ENCODE assay signal across 7 mouse cellular contexts in genomic region chr2:75636261-75637054, GRCm38 (mm10). TPM values are rescaled to one million over a fixed set of nuclear protein-coding genes. Genes with fewer than 3 reads are reported as not detected.
DNase-seq lines count a peak whose midpoint lies in the region; TF ChIP-seq lines count a peak whose summit lies in the region.

No protein-coding gene starts in this region.

- no peak for TF ChIP-seq POLR2A in CH12.LX (IDR thresholded peaks at IDR 0.05; ENCODE audit: low read depth, low read length)

- peak overlapping the region; percentile 2; the same call in 1 of the 2 replicates for H3K27ac ChIP-seq in CH12.LX (ENCODE audit: insufficient read depth, low read depth)

- no peaks in the 10 kb centered on the region for H3K27me3 ChIP-seq in CH12.LX (replicated peaks)

- no peak for TF ChIP-seq EP300 in CH12.LX (IDR thresholded peaks at IDR 0.05; ENCODE audit: low read length)

- TF ChIP-seq CTCF in CH12.LX (conservative IDR thresholded peaks at IDR 0.05 in 1 of 2, IDR thresholded peaks at IDR 0.05 in 1 of 2; ENCODE audit: low read depth in 2 of 2, low read length in 2 of 2), result peak in 1 of 2 experiments; percentile 73; a peak in 2 of 4 replicates

- TF ChIP-seq RAD21 in CH12.LX (IDR thresholded peaks at IDR 0.05; ENCODE audit: low read depth, low read length), result peak; percentile 37

- no peak overlapping the region for H3K4me3 ChIP-seq in CH12.LX (replicated peaks in 1 of 3; ENCODE audit: low read depth in 2 of 3, low read length in 2 of 3, poor library complexity in 1 of 3)

- peak; percentile 64 to 71 for DNase-seq in B cell, adult 2 months
- DNase-seq in CH12.LX (ENCODE audit: extremely low read depth), result peak; percentile 38
- peak; percentile 87 for DNase-seq in induced T-regulatory cell, adult 2 months (ENCODE audit: low read depth)
- DNase-seq in lung, postnatal 25 days (ENCODE audit: low spot score), result peak; percentile 51
- DNase-seq in thymus, postnatal 4 days, result peak; percentile 84
- no peak for DNase-seq in frontal cortex, postnatal 10 days (ENCODE audit: low spot score in 2 of 2)
- no peak for DNase-seq in right cerebral cortex, postnatal 36 days (ENCODE audit: low spot score in 2 of 2)

- no peaks in the 10 kb centered on the region for H3K36me3 ChIP-seq in CH12.LX (replicated peaks in 1 of 2; ENCODE audit: control insufficient read depth in 1 of 2, insufficient read depth in 1 of 2, low read length in 1 of 2)

- dilution Hi-C loops in CH12.LX (cut with MboI; ENCODE audit: extremely low pct_ligation_motif_present, extremely low pct_unique_long_range_greater_than_20kb, low sequenced_read_pairs), result no loop called here

- no peaks in the 10 kb centered on the region for H3K9me3 ChIP-seq in CH12.LX (replicated peaks; ENCODE audit: low read length)

- peaks cover 3 to 20% of the 10 kb centered on the region in 2 experiments; a peak in 3 of 4 replicates for H3K4me1 ChIP-seq in CH12.LX (ENCODE audit: control insufficient read depth in 1 of 2, insufficient read depth in 2 of 2)

- H3K4me2 ChIP-seq in CH12.LX (ENCODE audit: insufficient read depth, low read depth, poor library complexity, severe bottlenecking), result peak overlapping the region; percentile 30; the same call in 1 of the 2 replicates

- no peak overlapping the region for H3K9ac ChIP-seq in CH12.LX (ENCODE audit: insufficient read depth, low read depth)

- no peaks in the 10 kb centered on the region for H3K79me2 ChIP-seq in CH12.LX (replicated peaks; ENCODE audit: control insufficient read depth, extremely low read depth, insufficient read depth, poor library complexity, severe bottlenecking)

- in situ Hi-C loops in CH12.LX (cut with MboI; ENCODE audit: low pct_ligation_motif_present, low pct_unique_long_range_greater_than_20kb, low sequenced_read_pairs), result no loop called here

TF ChIP-seq in CH12.LX, 34 proteins besides CTCF, POLR2A, EP300 and RAD21:
- TF ChIP-seq MYC (IDR thresholded peaks at IDR 0.05; ENCODE audit: low read depth, low read length), result peak; percentile 58; the same call in 1 of the 2 replicates
- TF ChIP-seq SMC3 (IDR thresholded peaks at IDR 0.05; ENCODE audit: low read depth, low read length), result peak; percentile 56
- no peak for TF ChIP-seq UBTF (IDR thresholded peaks at IDR 0.05; ENCODE audit: low read depth, low read length)
- no peak for TF ChIP-seq CHD2 (IDR thresholded peaks at IDR 0.05; ENCODE audit: low read length)
- peak; percentile 60 for TF ChIP-seq MAX (IDR thresholded peaks at IDR 0.05; ENCODE audit: low read length)
- TF ChIP-seq BHLHE40 (IDR thresholded peaks at IDR 0.05; ENCODE audit: low read depth, low read length), result peak; percentile 34

RNA-seq across cellular contexts. Expression of gene Hnrnpa3, which starts 22.6 kb away (rescaled TPM):
- total RNA-seq in CH12.LX (2012; rRNA removed), result 83.1 and 105 TPM in 2 replicates
- 229 and 278 TPM in 2 replicates for total RNA-seq in CH12.LX (2014; rRNA removed)
- polyA plus RNA-seq in CH12.LX (2012; ENCODE audit: insufficient read length, low read depth), result 373 and 540 TPM in 2 replicates

Comparison
In these comparisons a context has a peak if more than half of its experiments do, and no peak if none do; other contexts are left out.
1. DNase-seq: peak in B cell, adult 2 months (2 of 2), CH12.LX (single experiment), induced T-regulatory cell, adult 2 months (single experiment), lung, postnatal 25 days (single experiment) and thymus, postnatal 4 days (single experiment); none in frontal cortex, postnatal 10 days (0 of 2) and right cerebral cortex, postnatal 36 days (0 of 2).